ENCODE assay signal across 23 mouse cellular contexts in genomic region chr4:120289181-120289965, GRCm38 (mm10). TPM values are rescaled to one million over a fixed set of nuclear protein-coding genes. Genes with fewer than 3 reads are reported as not detected.
DNase-seq lines count a peak whose midpoint lies in the region; ATAC-seq and TF ChIP-seq lines count a peak whose summit lies in the region.
"Had no signal": no experiment of that assay in that cellular context is flagged by ENCODE, and none has a peak within 500 bp of the region (broad histone marks: within the 10 kb centered on the region; RNA-seq: fewer than 3 reads in every experiment).

No protein-coding gene starts in this region.

- DNase-seq in gastrocnemius, adult 2 months: peak; percentile 86
- no peak for DNase-seq in gastrocnemius, postnatal 36 days
- peak; percentile 68 for DNase-seq in midbrain, embryonic 11.5 days (ENCODE audit: low spot score, missing footprints)
- DNase-seq in midbrain, postnatal 0 days (ENCODE audit: low spot score): no peak
- DNase-seq in gastrocnemius, adult 8-10 months (ENCODE audit: low spot score in 2 of 2): peak; percentile 45 to 74
- no peak for DNase-seq in embryo, embryonic 9.5 days (ENCODE audit: extremely low spot score)
- no peak for DNase-seq in spleen, postnatal 10 days (ENCODE audit: low spot score in 2 of 2)
- DNase-seq: adrenal gland, postnatal 25 days; cerebellum, adult 18-20 months; heart, adult 18-20 months; kidney, adult 8-10 months; kidney, postnatal 14 days; layer of hippocampus, adult 9-11 months; lung, postnatal 14 days; spleen, adult 18-20 months; thymus, postnatal 36 days had no signal

- no peak overlapping the region for H3K4me2 ChIP-seq in midbrain, embryonic 11.5 days
- no peak overlapping the region for H3K4me2 ChIP-seq in midbrain, postnatal 0 days (ENCODE audit: low read depth, low read length, poor library complexity, severe bottlenecking)
- H3K4me2 ChIP-seq: forebrain, embryonic 13.5 days; liver, embryonic 11.5 days; neural tube, embryonic 15.5 days had no signal

- peak overlapping the region; percentile 92 for H3K4me3 ChIP-seq in gastrocnemius, adult 2 months
- H3K4me3 ChIP-seq in midbrain, embryonic 11.5 days (ENCODE audit: low read depth, low read length): no peak overlapping the region
- H3K4me3 ChIP-seq in midbrain, postnatal 0 days (ENCODE audit: low read depth, low read length): no peak overlapping the region
- H3K4me3 ChIP-seq: embryonic facial prominence, embryonic 10.5 days; forebrain, embryonic 13.5 days; left cerebral cortex, adult 2 months; megakaryocyte, embryonic 14.5 days; neural tube, embryonic 15.5 days had no signal

- ATAC-seq in midbrain, embryonic 11.5 days (ENCODE audit: low FRiP score): no peak
- no peak for ATAC-seq in midbrain, postnatal 0 days (ENCODE audit: low FRiP score)
- ATAC-seq: forebrain, embryonic 13.5 days; inflammation-experienced regulatory T-cells, adult 6 months had no signal

- H3K36me3 ChIP-seq in midbrain, embryonic 11.5 days (ENCODE audit: control insufficient read depth, insufficient read depth, low read length): no peaks in the 10 kb centered on the region
- no peaks in the 10 kb centered on the region for H3K36me3 ChIP-seq in midbrain, postnatal 0 days (ENCODE audit: insufficient read depth, low read length)
- H3K36me3 ChIP-seq: embryonic facial prominence, embryonic 10.5 days; neural tube, embryonic 15.5 days had no signal

- intact Hi-C loops in gastrocnemius, adult 2 months (cut with DNase I): loop anchor here (5.0 kb wide), 1 partner anchor 62 kb away; no protein-coding TSS in a partner anchor
- intact Hi-C loops in gastrocnemius, postnatal 36 days (cut with DNase I): no loop called here

- no peak overlapping the region for H3K9ac ChIP-seq in midbrain, embryonic 11.5 days (ENCODE audit: low read length)
- no peak overlapping the region for H3K9ac ChIP-seq in midbrain, postnatal 0 days (replicated peaks; ENCODE audit: low read length, poor library complexity, severe bottlenecking)
- H3K9ac ChIP-seq: neural tube, embryonic 15.5 days had no signal

- WGBS in midbrain, embryonic 11.5 days: 64% methylated on average over 3 of the region's 3 CpGs
- WGBS in midbrain, postnatal 0 days: 70% methylated on average over 3 of the region's 3 CpGs

- peaks cover 10% of the 10 kb centered on the region for H3K4me1 ChIP-seq in midbrain, embryonic 11.5 days (ENCODE audit: control insufficient read depth, insufficient read depth, low read length)
- H3K4me1 ChIP-seq in midbrain, postnatal 0 days (ENCODE audit: insufficient read depth, low read length): peaks cover 14% of the 10 kb centered on the region; the same call in 1 of the 2 replicates

- H3K27ac ChIP-seq in gastrocnemius, adult 2 months: peak overlapping the region; percentile 91
- H3K27ac ChIP-seq in midbrain, embryonic 11.5 days (ENCODE audit: low read depth, low read length): no peak overlapping the region
- H3K27ac ChIP-seq in midbrain, postnatal 0 days (ENCODE audit: low read depth, low read length): no peak overlapping the region
- H3K27ac ChIP-seq: embryonic facial prominence, embryonic 10.5 days; left cerebral cortex, adult 2 months; neural tube, embryonic 15.5 days had no signal

- TF ChIP-seq CTCF in gastrocnemius, adult 2 months (IDR thresholded peaks at IDR 0.05): no peak
- TF ChIP-seq CTCF in midbrain, postnatal 0 days (IDR thresholded peaks at IDR 0.05): no peak

- H3K27me3 ChIP-seq in midbrain, embryonic 11.5 days (ENCODE audit: control insufficient read depth, insufficient read depth, low read length): peaks cover 27% of the 10 kb centered on the region
- no peaks in the 10 kb centered on the region for H3K27me3 ChIP-seq in midbrain, postnatal 0 days (ENCODE audit: insufficient read depth, low read length)

- no peaks in the 10 kb centered on the region for H3K9me3 ChIP-seq in midbrain, embryonic 11.5 days (ENCODE audit: control insufficient read depth, low read length)
- no peaks in the 10 kb centered on the region for H3K9me3 ChIP-seq in midbrain, postnatal 0 days (ENCODE audit: low read length)
- H3K9me3 ChIP-seq: embryonic facial prominence, embryonic 10.5 days; forebrain, embryonic 13.5 days; megakaryocyte, embryonic 14.5 days; neural tube, embryonic 15.5 days had no signal

RNA-seq across cellular contexts. Expression of gene Foxo6, which starts 2.2 kb away (rescaled TPM):
- 10 to 100 TPM in 1 of 2 experiments, 1 to 10 TPM in 1; 4.3 to 10.0 TPM for total RNA-seq in gastrocnemius, adult 2 months (2021)
- 1 to 10 TPM; 6.4 to 8.2 TPM for total RNA-seq in gastrocnemius, postnatal 36 days (2021)
- 0.11 and 0.25 TPM in 2 replicates for polyA plus RNA-seq in midbrain, embryonic 11.5 days (2014; fragmentation: Nextera tagmentation; extraction: Ambion mirVana)
- total RNA-seq in midbrain, postnatal 0 days (2014; rRNA removed): 29.0 and 34.2 TPM in 2 replicates
- polyA plus RNA-seq in midbrain, postnatal 0 days (2015; fragmentation: Nextera tagmentation; extraction: Ambion mirVana): 1.7 TPM in 2 replicates
- 1 to 10 TPM; 2.8 to 4.6 (median 3.9) TPM for total RNA-seq in gastrocnemius, adult 8-10 months (2022)
- polyA plus RNA-seq: inflammation-experienced regulatory T-cells, adult 6 months had no signal

Comparison
In these comparisons a context has a peak if more than half of its experiments do, and no peak if none do; other contexts are left out.
1. DNase-seq: peak in gastrocnemius, adult 2 months (single experiment), midbrain, embryonic 11.5 days (single experiment) and gastrocnemius, adult 8-10 months (2 of 2); none in gastrocnemius, postnatal 36 days (0 of 2), midbrain, postnatal 0 days (single experiment), embryo, embryonic 9.5 days (single experiment) and spleen, postnatal 10 days (0 of 2).